ENCODE assay signal across 31 mouse cellular contexts in the genomic region with DNA sequence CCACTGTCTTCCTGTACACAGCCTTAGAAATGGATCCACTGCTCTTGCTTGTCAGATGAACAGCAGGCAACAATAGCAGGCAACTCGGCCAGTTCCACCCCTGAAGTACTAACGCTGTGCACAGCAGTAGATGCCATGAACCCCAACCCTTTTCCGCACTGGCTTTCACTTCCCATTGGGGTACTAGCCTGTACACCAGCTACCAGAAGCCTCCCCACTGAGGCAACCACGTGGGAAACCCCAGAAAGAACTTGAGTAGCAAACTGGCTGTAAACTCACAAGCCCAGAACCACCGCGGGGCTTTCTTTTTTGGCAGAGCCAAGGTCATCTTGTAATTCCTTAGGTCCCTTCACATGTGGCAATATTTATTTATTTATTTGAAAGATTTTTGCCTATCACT. TPM values are rescaled to one million over a fixed set of nuclear protein-coding genes. Genes with fewer than 3 reads are reported as not detected.
DNase-seq lines count a peak whose midpoint lies in the region; ATAC-seq and TF ChIP-seq lines count a peak whose summit lies in the region.
"Had no signal": no experiment of that assay in that cellular context is flagged by ENCODE, and none has a peak within 500 bp of the region (broad histone marks: within the 10 kb centered on the region; RNA-seq: fewer than 3 reads in every experiment).

No protein-coding gene starts in this region.

- no peak overlapping the region for H3K9ac ChIP-seq in CH12.LX (ENCODE audit: insufficient read depth, low read depth)
- no peak overlapping the region for H3K9ac ChIP-seq in kidney, embryonic 16.5 days (replicated peaks; ENCODE audit: low read length)
- H3K9ac ChIP-seq: embryonic facial prominence, embryonic 13.5 days; embryonic facial prominence, embryonic 15.5 days; forebrain, embryonic 12.5 days had no signal

- H3K9me3 ChIP-seq in CH12.LX (replicated peaks; ENCODE audit: low read length) = peaks cover 3% of the 10 kb centered on the region
- H3K9me3 ChIP-seq in kidney, embryonic 16.5 days (ENCODE audit: low read length) = no peaks in the 10 kb centered on the region
- H3K9me3 ChIP-seq: embryonic facial prominence, embryonic 13.5 days; embryonic facial prominence, embryonic 15.5 days; forebrain, embryonic 10.5 days; forebrain, embryonic 12.5 days; G1E had no signal

- peak overlapping the region; percentile 51; the same call in 1 of the 2 replicates for H3K4me2 ChIP-seq in CH12.LX (ENCODE audit: insufficient read depth, low read depth, poor library complexity, severe bottlenecking)
- H3K4me2 ChIP-seq in kidney, embryonic 16.5 days (replicated peaks; ENCODE audit: low read depth, low read length) = no peak overlapping the region
- H3K4me2 ChIP-seq: embryonic facial prominence, embryonic 13.5 days; embryonic facial prominence, embryonic 15.5 days; forebrain, embryonic 12.5 days had no signal

- peaks cover 0 to 12% of the 10 kb centered on the region in 2 experiments for H3K36me3 ChIP-seq in CH12.LX (replicated peaks in 1 of 2; ENCODE audit: control insufficient read depth in 1 of 2, insufficient read depth in 1 of 2, low read length in 1 of 2)
- no peaks in the 10 kb centered on the region for H3K36me3 ChIP-seq in kidney, embryonic 16.5 days (ENCODE audit: insufficient read depth, low read length)
- H3K36me3 ChIP-seq: embryonic facial prominence, embryonic 13.5 days; embryonic facial prominence, embryonic 15.5 days; forebrain, embryonic 10.5 days; forebrain, embryonic 12.5 days; G1E had no signal

- dilution Hi-C loops in CH12.LX (cut with MboI; ENCODE audit: extremely low pct_ligation_motif_present, extremely low pct_unique_long_range_greater_than_20kb, low sequenced_read_pairs) = no loop called here

- 75% methylated on average over 6 of the region's 6 CpGs for WGBS in kidney, embryonic 16.5 days

- peaks cover 4 to 10% of the 10 kb centered on the region in 2 experiments; a peak in 3 of 4 replicates for H3K4me1 ChIP-seq in CH12.LX (ENCODE audit: control insufficient read depth in 1 of 2, insufficient read depth in 2 of 2)
- 0 out of 2 replicates have a peak, but pooled peaks cover 11% of the 10 kb centered on the region for H3K4me1 ChIP-seq in kidney, embryonic 16.5 days (ENCODE audit: insufficient read depth, low read length)

- in situ Hi-C loops in CH12.LX (cut with MboI; ENCODE audit: low pct_ligation_motif_present, low pct_unique_long_range_greater_than_20kb, low sequenced_read_pairs) = no loop called here

- peak; percentile 75 for ATAC-seq in granulocyte monocyte progenitor cell, adult 5-6 weeks (replicated peaks; ENCODE audit: poor library complexity, severe bottlenecking)
- peak; percentile 51 for ATAC-seq in megakaryocyte progenitor cell, adult 5-6 weeks (replicated peaks; ENCODE audit: poor library complexity)
- ATAC-seq in kidney, embryonic 16.5 days (ENCODE audit: low FRiP score, low TSS enrichment) = no peak
- ATAC-seq: CD4-positive, CD25-positive, alpha-beta regulatory T cell, adult 4 months; forebrain, embryonic 14.5 days; forebrain, embryonic 16.5 days; Patski had no signal

- TF ChIP-seq POLR2A in CH12.LX (IDR thresholded peaks at IDR 0.05; ENCODE audit: low read depth, low read length) = no peak

- H3K27me3 ChIP-seq in CH12.LX (replicated peaks) = no peaks in the 10 kb centered on the region
- H3K27me3 ChIP-seq in kidney, embryonic 16.5 days (ENCODE audit: insufficient read depth, low read length) = peaks cover 19% of the 10 kb centered on the region
- H3K27me3 ChIP-seq: Patski had no signal

- TF ChIP-seq EP300 in CH12.LX (IDR thresholded peaks at IDR 0.05; ENCODE audit: low read length) = peak; percentile 41

- H3K4me3 ChIP-seq in CH12.LX (replicated peaks in 1 of 3; ENCODE audit: low read depth in 2 of 3, low read length in 2 of 3, poor library complexity in 1 of 3) = no peak overlapping the region
- no peak overlapping the region for H3K4me3 ChIP-seq in kidney, embryonic 16.5 days (ENCODE audit: low read length)
- H3K4me3 ChIP-seq: embryonic facial prominence, embryonic 13.5 days; embryonic facial prominence, embryonic 15.5 days; erythroblast, embryonic 14.5 days; forebrain, embryonic 10.5 days; forebrain, embryonic 12.5 days had no signal

- peak; percentile 5 for DNase-seq in CH12.LX (ENCODE audit: extremely low read depth)
- no peak for DNase-seq in right cerebral cortex, postnatal 25 days
- no peak for DNase-seq in frontal cortex, postnatal 25 days (ENCODE audit: low spot score in 2 of 2)
- no peak for DNase-seq in left cerebral cortex, postnatal 10 days (ENCODE audit: extremely low spot score in 1 of 2, low spot score in 2 of 2)
- DNase-seq: adrenal gland, adult 2 months; adrenal gland, postnatal 10 days; adrenal gland, postnatal 25 days; B cell, adult 2 months; cerebellum, adult 11 months; cerebellum, adult 18-20 months; cerebellum, adult 8-10 months; cerebellum, adult 9-11 months; cerebellum, postnatal 14 days; cerebellum, postnatal 36 days; embryo, embryonic 11 days had no signal

- H3K27ac ChIP-seq in CH12.LX (ENCODE audit: insufficient read depth, low read depth) = no peak overlapping the region
- H3K27ac ChIP-seq in kidney, embryonic 16.5 days (ENCODE audit: low read length) = no peak overlapping the region
- H3K27ac ChIP-seq: embryonic facial prominence, embryonic 13.5 days; embryonic facial prominence, embryonic 15.5 days; forebrain, embryonic 10.5 days; forebrain, embryonic 12.5 days had no signal

- no peak for TF ChIP-seq CTCF in CH12.LX (conservative IDR thresholded peaks at IDR 0.05 in 1 of 2, IDR thresholded peaks at IDR 0.05 in 1 of 2; ENCODE audit: low read depth in 2 of 2, low read length in 2 of 2)

- H3K79me2 ChIP-seq in CH12.LX (replicated peaks; ENCODE audit: control insufficient read depth, extremely low read depth, insufficient read depth, poor library complexity, severe bottlenecking) = no peaks in the 10 kb centered on the region

- no peak for TF ChIP-seq RAD21 in CH12.LX (IDR thresholded peaks at IDR 0.05; ENCODE audit: low read depth, low read length)

- intact Hi-C loops in left cerebral cortex, postnatal 10 days (cut with DNase I) = loop anchor here (10.0 kb wide), 1 partner anchor 237 kb away; the partner anchor contains the start of gene Ndufa9

TF ChIP-seq in CH12.LX, 34 proteins besides CTCF, POLR2A, EP300 and RAD21:
- TF ChIP-seq MYC (IDR thresholded peaks at IDR 0.05; ENCODE audit: low read depth, low read length) = 0 out of 2 replicates have a peak, but pooled peaks have one; percentile 58
- no peak for TF ChIP-seq MXI1 (IDR thresholded peaks at IDR 0.05; ENCODE audit: low read depth, low read length)
- TF ChIP-seq RCOR1 (conservative IDR thresholded peaks at IDR 0.05; ENCODE audit: low read depth, low read length) = no peak
- peak; percentile 27; the same call in 1 of the 2 replicates for TF ChIP-seq IRF4 (IDR thresholded peaks at IDR 0.05; ENCODE audit: low read depth, low read length)
- no peak for TF ChIP-seq ZMIZ1 (IDR thresholded peaks at IDR 0.05; ENCODE audit: low read depth, low read length)

RNA-seq across cellular contexts. Expression of gene Fgf23, which starts 9.1 kb away (rescaled TPM):
- total RNA-seq in CH12.LX (2012; rRNA removed) (not detected in 2 replicates), CH12.LX (2014; rRNA removed) (not detected in 2 replicates)
- polyA plus RNA-seq in CH12.LX (2012; ENCODE audit: insufficient read length, low read depth) = not detected in 2 replicates
- total RNA-seq in granulocyte monocyte progenitor cell, adult 5-6 weeks (2014; fragmentation: Nextera tagmentation) = not detected in 2 replicates
- not detected in 2 replicates for total RNA-seq in granulocyte monocyte progenitor cell, adult 5-6 weeks (2017)
- not detected in 2 replicates for total RNA-seq in megakaryocyte progenitor cell, adult 5-6 weeks (2015)
- not detected in 2 replicates for total RNA-seq in megakaryocyte progenitor cell, adult 5-6 weeks (2017)
- total RNA-seq in left cerebral cortex, postnatal 10 days (2021) = under 1 TPM; 0.36 to 0.51 TPM
- not detected in 2 replicates for polyA plus RNA-seq in kidney, embryonic 16.5 days (2015; fragmentation: Nextera tagmentation; extraction: Ambion mirVana)
- total RNA-seq: adrenal gland, adult 2 months; adrenal gland, postnatal 10 days; adrenal gland, postnatal 25 days; adrenal gland, postnatal 4 days; common myeloid progenitor, adult 5-6 weeks had no signal
- polyA plus RNA-seq: adrenal gland, adult 2 months; CD4-positive, CD25-positive, alpha-beta regulatory T cell, adult 4 months; embryonic facial prominence, embryonic 11.5 days; erythroblast, embryonic 14.5 days; forebrain, embryonic 10.5 days; G1E had no signal

RNA-seq across cellular contexts. Expression of gene Tigar, which starts 27.5 kb away (rescaled TPM):
- 8.9 and 12.4 TPM in 2 replicates for total RNA-seq in CH12.LX (2012; rRNA removed)
- 11.5 and 11.8 TPM in 2 replicates for total RNA-seq in CH12.LX (2014; rRNA removed)
- polyA plus RNA-seq in CH12.LX (2012; ENCODE audit: insufficient read length, low read depth) = 18.6 and 20.8 TPM in 2 replicates
- 10.7 and 11.6 TPM in 2 replicates for total RNA-seq in granulocyte monocyte progenitor cell, adult 5-6 weeks (2014; fragmentation: Nextera tagmentation)
- total RNA-seq in granulocyte monocyte progenitor cell, adult 5-6 weeks (2017) = 12.8 and 18.5 TPM in 2 replicates
- total RNA-seq in megakaryocyte progenitor cell, adult 5-6 weeks (2015) = 8.4 and 9.8 TPM in 2 replicates
- 8.0 and 13.7 TPM in 2 replicates for total RNA-seq in megakaryocyte progenitor cell, adult 5-6 weeks (2017)
- 10 to 100 TPM; 20.7 to 24.1 TPM for total RNA-seq in left cerebral cortex, postnatal 10 days (2021)
- 2.7 and 3.7 TPM in 2 replicates for polyA plus RNA-seq in kidney, embryonic 16.5 days (2015; fragmentation: Nextera tagmentation; extraction: Ambion mirVana)
- polyA plus RNA-seq: erythroblast, embryonic 14.5 days had no signal
